Mouse (Mus musculus) frontal cortex, postnatal 10 days (tissue): ENCODE results near the gene Ly86.

Source experiments
- DNase-seq, 2 experiments: peaks; one replicate each; pipeline ENCODE4 v3.0.0; 2022; ENCODE audit warnings: low spot score in 2 of 2, mixed read lengths in 1 of 2

The Ly86 gene

GRCm38 (mm10) chr13:37353016-37353415, 8.0 kb downstream of the Ly86 start:
- DNase-seq, result no peak

- no peak for DNase-seq
Observed at GRCm38 (mm10) chr13:37353868-37354267, 8.9 kb downstream of the Ly86 start.

- DNase-seq, result no peak
Observed at GRCm38 (mm10) chr13:37354432-37354831, 9.4 kb downstream of the Ly86 start.

GRCm38 (mm10) chr13:37355642-37356331, 10.8 kb downstream of the Ly86 start:
- peak in 1 of 2 experiments; percentile 19 for DNase-seq

- no peak for DNase-seq
Observed at GRCm38 (mm10) chr13:37356549-37356948, 11.5 kb downstream of the Ly86 start.

DNA sequence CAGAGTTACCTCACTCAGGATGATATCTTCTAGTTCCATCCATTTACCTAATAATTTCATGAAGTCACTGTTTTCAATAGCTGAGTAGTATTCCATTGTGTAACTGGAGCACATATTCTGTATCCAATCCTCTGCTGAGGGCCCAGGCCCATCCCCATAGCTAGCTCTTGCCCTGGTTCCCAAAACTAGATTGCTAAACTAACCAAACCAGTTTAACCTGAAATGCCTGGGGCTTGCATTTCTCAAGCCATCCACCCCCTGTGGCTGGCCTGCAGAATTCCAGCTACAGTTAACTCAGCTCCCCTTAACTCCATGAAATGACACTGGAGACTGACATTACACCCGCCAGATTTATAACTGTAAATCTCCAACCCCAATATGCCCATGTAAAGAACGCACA, 13.1 kb downstream of the Ly86 start:
- DNase-seq, result no peak

- DNase-seq, result no peak
Observed at GRCm38 (mm10) chr13:37361249-37361648, 16.2 kb downstream of the Ly86 start.

DNA sequence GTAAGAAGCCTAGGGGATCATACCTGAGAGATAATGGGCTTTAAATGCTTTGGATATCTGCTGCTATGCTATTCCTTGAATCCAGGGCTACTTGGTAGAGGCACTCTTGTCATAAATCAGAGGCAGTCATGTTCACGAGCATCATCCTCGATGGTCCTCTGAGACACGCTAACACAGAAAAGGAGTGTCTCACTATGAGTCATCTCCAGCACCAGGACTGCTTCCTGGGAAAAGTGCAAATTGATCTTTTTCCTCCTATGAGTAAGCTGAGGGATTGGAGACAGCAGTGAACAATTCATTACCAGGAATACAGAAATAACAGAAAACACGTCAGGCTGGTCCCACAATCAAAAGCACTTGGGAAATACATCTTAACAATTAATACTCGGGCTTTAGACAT, 19.3 kb downstream of the Ly86 start:
- DNase-seq, result no peak

DNA sequence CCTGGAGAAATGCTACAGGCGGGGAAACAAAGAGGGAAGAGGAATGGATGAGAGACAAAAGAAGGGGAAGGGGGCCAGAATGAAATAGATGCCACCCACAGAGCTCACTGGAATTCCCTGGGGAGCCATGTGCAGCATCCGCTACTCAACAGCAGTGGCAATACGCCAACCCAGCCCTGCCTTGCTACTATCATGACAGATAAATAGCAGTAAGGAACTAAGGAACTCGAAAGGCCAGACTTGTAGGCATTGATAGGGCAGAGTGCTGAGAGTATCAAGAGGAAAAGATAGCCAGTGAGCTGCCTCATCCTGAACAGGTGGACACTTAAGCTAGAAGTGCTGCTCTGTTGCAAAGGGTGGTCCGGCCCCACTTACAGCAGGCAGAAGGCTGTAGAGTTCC, 31.4 kb downstream of the Ly86 start:
- DNase-seq, result no peak

GRCm38 (mm10) chr13:37388222-37389202, 43.5 kb downstream of the Ly86 start:
- DNase-seq, result peak; percentile 39 to 50

DNA sequence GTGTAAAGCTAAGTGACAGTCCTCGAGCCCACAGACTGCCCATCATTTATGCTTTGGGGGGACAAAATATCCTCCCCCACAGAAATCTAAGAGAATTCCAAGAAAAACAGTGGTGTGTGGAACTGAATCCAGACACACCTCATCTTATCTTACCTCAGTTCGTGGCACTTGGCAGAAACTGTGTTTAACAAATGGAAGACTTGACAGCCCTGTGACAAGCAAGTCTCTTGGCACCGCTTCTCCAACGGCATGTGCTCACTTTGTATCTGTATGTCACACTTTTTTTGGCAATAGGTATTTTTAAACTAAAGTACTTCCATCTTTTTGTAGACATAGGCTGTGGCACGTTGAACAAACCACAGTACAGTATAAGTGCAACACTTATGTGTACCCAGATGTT, 44.3 kb downstream of the Ly86 start:
- DNase-seq, result no peak

DNA sequence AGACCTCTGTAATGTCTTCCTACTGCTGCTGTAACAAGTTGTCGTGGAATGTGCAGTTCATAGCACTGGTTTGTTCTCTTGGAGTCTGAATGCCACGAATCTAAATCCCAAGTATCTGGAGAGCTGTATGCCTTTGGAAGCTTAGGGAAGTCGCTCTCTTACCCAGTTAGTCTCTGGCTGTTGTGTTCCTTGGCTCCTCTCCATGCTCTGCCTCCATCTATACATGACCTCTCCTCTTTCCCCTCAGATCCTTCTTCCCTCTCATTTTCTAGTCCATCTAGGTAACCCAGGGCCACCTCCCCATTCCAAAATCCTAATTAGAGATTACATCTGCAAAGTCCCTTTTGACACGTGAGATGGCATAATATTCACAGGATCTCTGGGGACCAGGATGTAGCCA, 53.8 kb downstream of the Ly86 start:
- DNase-seq, result no peak

DNA sequence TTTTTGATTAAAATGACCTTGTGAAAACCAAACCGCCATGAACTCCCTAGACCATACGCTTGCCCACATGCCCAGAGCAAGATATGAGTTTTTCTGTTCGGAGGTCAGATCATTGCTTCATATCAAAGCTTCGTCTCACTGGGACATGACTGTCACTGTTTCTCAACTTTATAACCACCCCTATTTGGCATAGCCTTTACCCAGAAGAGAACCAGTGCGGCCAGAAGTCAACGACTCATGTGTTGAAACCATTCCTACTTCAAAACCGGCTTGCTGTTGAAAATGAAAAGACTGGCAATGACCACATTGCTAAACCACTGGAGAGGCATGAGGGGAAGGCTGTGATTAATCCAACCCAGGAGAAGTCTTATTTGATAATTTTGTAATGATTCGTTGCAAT, 54.3 kb downstream of the Ly86 start:
- DNase-seq, result no peak

- no peak for DNase-seq
Observed at GRCm38 (mm10) chr13:37402421-37402820, 57.4 kb downstream of the Ly86 start.

GRCm38 (mm10) chr13:37403708-37404107, 58.7 kb downstream of the Ly86 start:
- DNase-seq, result no peak

GRCm38 (mm10) chr13:37415696-37416095, 70.7 kb downstream of the Ly86 start:
- DNase-seq, result no peak

DNA sequence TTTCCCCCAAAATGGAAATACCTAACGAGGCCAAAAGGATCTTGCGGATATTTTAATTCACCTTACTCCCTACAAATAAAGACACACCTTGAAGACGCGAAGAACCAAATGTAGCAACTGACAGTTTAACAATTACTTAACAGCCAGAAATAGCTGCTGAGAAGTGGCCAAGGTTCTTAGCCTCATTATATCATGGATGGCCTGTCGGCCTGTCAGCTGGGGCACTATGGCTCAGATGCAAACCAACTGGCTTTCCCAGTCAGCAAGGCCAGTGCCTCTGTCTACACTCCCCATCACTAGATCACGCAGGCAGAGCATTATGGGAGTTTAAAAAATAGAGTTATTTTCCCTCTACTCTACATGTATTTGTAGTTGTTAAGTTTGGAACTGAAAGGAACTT, 78.4 kb downstream of the Ly86 start:
- DNase-seq, result no peak

DNA sequence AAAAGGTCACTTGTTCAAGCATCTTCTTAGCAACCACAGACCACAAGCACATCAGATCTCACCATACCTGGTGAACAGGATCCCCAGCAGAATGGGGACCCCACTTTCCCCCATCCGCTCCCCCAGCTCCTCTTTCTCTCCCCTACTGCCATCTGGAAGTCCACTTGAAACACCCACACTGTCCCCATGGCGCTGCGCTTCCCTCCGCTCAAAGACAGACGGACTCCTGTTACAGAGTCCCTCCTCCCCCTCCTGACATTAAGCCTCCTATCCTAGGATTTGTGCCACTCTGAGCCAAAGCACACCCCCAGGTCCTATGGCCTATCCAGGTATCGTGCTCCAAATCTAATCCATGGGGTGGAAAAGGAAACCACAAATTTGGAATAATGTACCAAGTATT, 79.9 kb downstream of the Ly86 start:
- no peak for DNase-seq

GRCm38 (mm10) chr13:37425406-37425805, 80.4 kb downstream of the Ly86 start:
- DNase-seq, result no peak

DNA sequence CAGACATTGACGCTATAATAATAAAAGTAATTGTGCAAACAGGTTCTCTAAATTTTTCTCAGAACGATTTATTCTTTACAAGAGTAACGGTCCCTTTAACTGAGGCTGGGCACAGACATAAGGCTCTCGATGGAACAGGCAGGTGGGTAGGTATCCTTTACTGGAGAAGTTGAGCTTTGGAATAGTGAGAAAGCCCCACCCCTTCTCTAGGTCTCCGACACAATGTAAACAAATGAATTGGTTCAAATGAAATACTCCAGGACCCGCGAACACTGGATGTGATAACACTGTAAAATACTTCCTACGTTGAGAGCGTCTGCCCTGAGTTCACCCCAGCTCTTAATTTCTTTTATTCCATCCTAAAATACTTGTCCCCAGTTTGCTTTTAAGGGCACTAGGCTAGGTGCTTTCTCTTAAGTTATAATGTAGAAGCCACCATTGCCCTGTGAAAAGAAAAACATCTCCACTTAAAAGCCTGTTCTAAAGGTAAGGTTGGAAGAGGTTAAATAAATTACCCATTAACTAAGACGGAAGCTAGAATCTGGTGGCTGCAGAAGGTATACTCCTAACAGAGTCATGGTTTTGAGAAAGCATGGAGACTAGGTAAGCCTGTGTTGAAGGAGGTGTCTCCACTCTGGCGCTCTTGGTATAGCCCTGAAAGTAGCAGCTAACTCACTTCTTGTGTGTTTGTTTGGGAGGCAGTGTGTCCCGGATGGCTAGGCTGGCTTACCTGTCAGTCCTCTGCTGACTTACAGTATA, 81.7 kb downstream of the Ly86 start:
- no peak for DNase-seq

GRCm38 (mm10) chr13:37428496-37428895, 83.5 kb downstream of the Ly86 start:
- no peak for DNase-seq

DNA sequence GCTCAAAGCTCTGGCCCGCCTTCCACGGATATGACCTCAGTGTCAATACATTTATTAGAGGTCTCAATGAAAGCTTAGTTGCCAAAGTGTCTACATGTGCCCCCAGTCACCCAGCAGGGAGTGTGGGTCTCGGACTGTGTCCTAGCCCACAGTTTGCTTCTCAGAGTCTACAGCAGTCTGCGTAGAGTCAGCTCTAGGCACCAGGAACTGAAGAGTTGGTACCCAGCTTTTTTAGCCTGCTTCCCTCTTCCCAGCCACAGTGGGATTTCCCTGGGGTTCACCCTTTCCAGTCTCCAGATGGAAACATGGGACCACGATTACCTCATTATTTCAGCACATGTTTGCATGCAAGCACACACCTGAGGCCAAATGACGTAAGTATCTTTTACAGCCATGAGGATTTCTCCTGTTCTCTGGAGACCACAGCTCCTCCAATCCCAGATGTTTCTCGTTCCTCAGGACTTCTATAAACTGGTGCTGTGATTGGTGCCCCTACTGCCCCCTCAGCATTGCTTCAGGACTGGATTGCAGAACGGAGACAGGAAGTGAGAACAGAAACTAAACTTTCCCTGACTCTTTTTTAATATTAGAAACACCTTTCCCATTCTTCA, 84.8 kb downstream of the Ly86 start:
- no peak for DNase-seq
